Mouse (Mus musculus) layer of hippocampus, adult 9-10 months (tissue): Measurements from ENCODE around the gene Chic2.

Source experiments
- DNase-seq: peaks from one replicate; pipeline ENCODE4 v3.0.0; 2022; ENCODE audit warnings: low spot score

The Chic2 gene

GRCm38 (mm10) chr5:75067125-75067756, 22.7 kb upstream of the Chic2 start:
- DNase-seq = no peak

GRCm38 (mm10) chr5:75066715-75067114, 22.1 kb upstream of the Chic2 start:
- no peak for DNase-seq

- no peak for DNase-seq
Observed at GRCm38 (mm10) chr5:75063177-75063576, 18.6 kb upstream of the Chic2 start.

GRCm38 (mm10) chr5:75051109-75051508, 6.5 kb upstream of the Chic2 start:
- no peak for DNase-seq

- no peak for DNase-seq
Observed at GRCm38 (mm10) chr5:75046681-75047321, 2.2 kb upstream of the Chic2 start.

- DNase-seq = no peak
Observed at GRCm38 (mm10) chr5:75045371-75045770, 797 bp upstream of the Chic2 start.

- DNase-seq = no peak
Observed at GRCm38 (mm10) chr5:75043621-75044301, 813 bp downstream of the Chic2 start.

GRCm38 (mm10) chr5:75043011-75043445, 1.5 kb downstream of the Chic2 start:
- no peak for DNase-seq

GRCm38 (mm10) chr5:75039307-75039706, 5.3 kb downstream of the Chic2 start:
- DNase-seq = no peak

GRCm38 (mm10) chr5:75035475-75035874, 9.1 kb downstream of the Chic2 start:
- DNase-seq = no peak

GRCm38 (mm10) chr5:75014768-75015167, 29.8 kb downstream of the Chic2 start:
- DNase-seq = no peak

- no peak for DNase-seq
Observed at GRCm38 (mm10) chr5:75012771-75013421, 31.7 kb downstream of the Chic2 start.

- DNase-seq = no peak
Observed at GRCm38 (mm10) chr5:75011985-75012738, 32.4 kb downstream of the Chic2 start.

- DNase-seq = no peak
Observed at GRCm38 (mm10) chr5:75004755-75005154, 39.8 kb downstream of the Chic2 start.

- DNase-seq = no peak
Observed at GRCm38 (mm10) chr5:75002109-75002508, 42.5 kb downstream of the Chic2 start.

- no peak for DNase-seq
Observed at GRCm38 (mm10) chr5:74998716-74999512, 45.7 kb downstream of the Chic2 start.

GRCm38 (mm10) chr5:74994947-74995346, 49.6 kb downstream of the Chic2 start:
- DNase-seq = no peak

- DNase-seq = no peak
Observed at GRCm38 (mm10) chr5:74984101-74984500, 60.5 kb downstream of the Chic2 start.

GRCm38 (mm10) chr5:74980574-74980973, 64.0 kb downstream of the Chic2 start:
- no peak for DNase-seq

GRCm38 (mm10) chr5:74980154-74980553, 64.4 kb downstream of the Chic2 start:
- no peak for DNase-seq

GRCm38 (mm10) chr5:74979586-74979985, 65.0 kb downstream of the Chic2 start:
- DNase-seq = no peak
